Mouse (Mus musculus) embryonic fibroblast, embryonic 13.5 days (primary cell): Measurements from ENCODE around the gene Fsd1. TPM values are rescaled to one million over a fixed set of nuclear protein-coding genes. Genes with fewer than 3 reads are reported as not detected.

Experiments used
- H3K27ac ChIP-seq: 2 replicates; pipeline ENCODE4 v1.5.1; 2012; ENCODE audit warnings: low read length, control low read depth, inconsistent platforms; ENCODE audit not compliant: insufficient read depth
- H3K4me1 ChIP-seq: 2 replicates; pipeline ENCODE4 v1.6.1; 2011; ENCODE audit warnings: low read length; ENCODE audit not compliant: control insufficient read depth, insufficient read depth
- H3K4me3 ChIP-seq: 2 replicates; pipeline ENCODE4 v1.5.1; 2011; ENCODE audit warnings: mild to moderate bottlenecking, control low read depth, low read length; ENCODE audit not compliant: insufficient read depth
- CTCF ChIP-seq: IDR thresholded peaks from 2 replicates; pipeline ENCODE4 v1.5.1; 2011; ENCODE audit warnings: mild to moderate bottlenecking, control low read depth, low read length, moderate library complexity, borderline replicate concordance; ENCODE audit not compliant: insufficient read depth
- POLR2A ChIP-seq: IDR thresholded peaks from 2 replicates; pipeline ENCODE4 v1.6.1; 2011; ENCODE audit warnings: low read depth, mild to moderate bottlenecking, control low read depth, low read length, moderate library complexity
- polyA plus RNA-seq: library from polyadenylated mRNA; stranded (reverse); fragments of >200 nt; gene quantifications from 2 replicates; pipeline ENCODE4 v1.2.4, GENCODE M21; 2011; ENCODE audit warnings: low read depth; ENCODE audit not compliant: missing spikeins, insufficient read length

The Fsd1 gene
- polyA plus RNA-seq, 1 experiment: 9.5 TPM

GRCm38 (mm10) chr17:55953751-55954150 is 32.6 kb upstream of the Fsd1 start:
- no peak overlapping the region for H3K4me3 ChIP-seq
- no peaks in the 10 kb centered on the region for H3K4me1 ChIP-seq
- H3K27ac ChIP-seq: no peak overlapping the region
- TF ChIP-seq CTCF (no peak), POLR2A (no peak)

DNA sequence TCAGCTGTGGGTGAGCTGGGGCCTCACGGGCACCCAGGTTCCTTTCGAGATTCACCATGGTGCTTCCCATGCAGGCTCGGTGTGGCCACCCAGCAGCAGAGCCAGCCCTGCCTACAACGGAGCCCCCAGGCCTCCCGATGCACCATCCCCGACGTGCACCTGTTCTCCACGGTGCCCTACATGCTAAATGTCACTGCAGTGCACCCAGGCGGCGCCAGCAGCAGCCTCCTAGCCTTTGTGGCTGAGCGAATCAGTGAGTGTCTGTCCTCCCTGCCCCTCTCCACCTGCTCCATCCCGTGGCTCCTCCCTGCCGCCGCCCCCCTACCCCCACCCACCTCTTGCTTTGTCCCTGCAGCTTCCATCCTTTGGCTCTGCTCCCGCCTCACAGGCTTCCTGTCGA is 32.1 kb upstream of the Fsd1 start:
- Histone ChIP-seq H3K4me1 (no peaks in the 10 kb centered on the region), H3K4me3 (no peak overlapping the region), H3K27ac (no peak overlapping the region)
- TF ChIP-seq CTCF (no peak), POLR2A (no peak)

DNA sequence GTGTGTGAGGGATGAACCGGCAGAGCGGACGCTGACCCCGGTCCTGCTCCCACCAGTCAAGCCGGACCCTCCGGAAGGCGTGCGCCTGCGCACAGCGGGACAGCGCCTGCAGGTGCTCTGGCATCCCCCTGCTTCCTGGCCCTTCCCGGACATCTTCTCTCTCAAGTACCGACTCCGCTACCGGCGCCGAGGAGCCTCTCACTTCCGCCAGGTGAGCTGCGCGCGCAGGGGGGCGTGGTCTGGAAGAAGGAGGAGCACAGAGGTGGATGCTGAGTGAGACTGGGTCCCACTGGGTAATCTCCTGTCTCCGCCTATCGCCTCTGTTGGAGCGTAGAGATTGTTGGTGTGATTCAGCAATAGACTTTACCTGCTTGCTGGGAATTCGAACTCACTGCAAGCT is 30.2 kb upstream of the Fsd1 start:
- H3K4me1 ChIP-seq: peaks cover 5% of the 10 kb centered on the region; the same call in 1 of the 2 replicates
- TF ChIP-seq POLR2A (no peak), CTCF (no peak)
- H3K4me3 ChIP-seq: peak overlapping the region; percentile 30
- H3K27ac ChIP-seq: no peak overlapping the region

DNA sequence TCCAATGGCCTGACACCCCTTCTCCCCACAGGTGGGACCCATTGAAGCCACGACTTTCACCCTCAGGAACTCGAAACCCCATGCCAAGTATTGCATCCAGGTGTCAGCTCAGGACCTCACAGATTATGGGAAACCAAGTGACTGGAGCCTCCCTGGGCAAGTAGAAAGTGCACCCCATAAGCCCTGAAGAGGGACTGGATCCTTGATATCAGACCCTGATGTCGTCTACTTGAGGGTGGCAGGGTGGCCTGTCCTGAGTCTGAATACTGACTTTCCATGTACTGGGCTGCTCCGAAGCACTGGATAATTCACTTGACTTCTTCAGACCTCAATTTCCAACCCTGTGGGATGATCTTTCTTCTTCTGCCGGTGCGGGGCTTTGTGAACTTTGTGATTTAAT is 29.7 kb upstream of the Fsd1 start:
- H3K4me3 ChIP-seq: no peak overlapping the region
- no peak overlapping the region for H3K27ac ChIP-seq

DNA sequence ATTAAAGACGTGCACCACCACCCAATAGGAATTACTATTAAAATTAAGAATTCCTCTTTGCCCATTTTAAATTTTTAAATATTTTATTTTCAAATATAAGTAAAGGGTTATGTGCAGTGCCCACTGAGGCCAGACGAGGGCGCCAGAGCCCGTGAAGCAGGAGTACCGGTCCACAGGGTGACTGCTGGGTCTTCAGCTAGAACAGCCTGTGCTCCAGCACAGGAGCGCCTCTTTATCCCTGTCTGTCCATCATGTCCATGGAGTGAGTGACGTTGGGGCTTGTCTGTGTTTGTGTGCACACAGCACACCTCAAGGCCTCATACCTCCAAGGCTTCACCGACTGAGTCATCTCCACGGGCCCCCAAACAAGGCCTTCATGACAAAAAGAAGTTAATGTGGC is 29.1 kb upstream of the Fsd1 start:
- peaks cover 5% of the 10 kb centered on the region; the same call in 1 of the 2 replicates for H3K4me1 ChIP-seq
- no peak overlapping the region for H3K27ac ChIP-seq
- H3K4me3 ChIP-seq: no peak overlapping the region
- TF ChIP-seq CTCF: peak; percentile 85
- TF ChIP-seq POLR2A: peak; percentile 21; the same call in 1 of the 2 replicates

More for the DNA sequence above, 29.7 kb upstream of the Fsd1 start:
- TF ChIP-seq CTCF (no peak), POLR2A (no peak)
- H3K4me1 ChIP-seq: peaks cover 5% of the 10 kb centered on the region; the same call in 1 of the 2 replicates

GRCm38 (mm10) chr17:55957726-55958583 is 28.4 kb upstream of the Fsd1 start:
- TF ChIP-seq CTCF (no peak), POLR2A (no peak)
- Histone ChIP-seq H3K4me1 (peaks cover 5% of the 10 kb centered on the region; the same call in 1 of the 2 replicates), H3K4me3 (peak overlapping the region; percentile 49), H3K27ac (no peak overlapping the region)

GRCm38 (mm10) chr17:55958584-55958886 is 27.8 kb upstream of the Fsd1 start:
- Histone ChIP-seq H3K27ac (no peak overlapping the region), H3K4me3 (peak overlapping the region; percentile 49), H3K4me1 (peaks cover 5% of the 10 kb centered on the region; the same call in 1 of the 2 replicates)
- no peak for TF ChIP-seq CTCF

DNA sequence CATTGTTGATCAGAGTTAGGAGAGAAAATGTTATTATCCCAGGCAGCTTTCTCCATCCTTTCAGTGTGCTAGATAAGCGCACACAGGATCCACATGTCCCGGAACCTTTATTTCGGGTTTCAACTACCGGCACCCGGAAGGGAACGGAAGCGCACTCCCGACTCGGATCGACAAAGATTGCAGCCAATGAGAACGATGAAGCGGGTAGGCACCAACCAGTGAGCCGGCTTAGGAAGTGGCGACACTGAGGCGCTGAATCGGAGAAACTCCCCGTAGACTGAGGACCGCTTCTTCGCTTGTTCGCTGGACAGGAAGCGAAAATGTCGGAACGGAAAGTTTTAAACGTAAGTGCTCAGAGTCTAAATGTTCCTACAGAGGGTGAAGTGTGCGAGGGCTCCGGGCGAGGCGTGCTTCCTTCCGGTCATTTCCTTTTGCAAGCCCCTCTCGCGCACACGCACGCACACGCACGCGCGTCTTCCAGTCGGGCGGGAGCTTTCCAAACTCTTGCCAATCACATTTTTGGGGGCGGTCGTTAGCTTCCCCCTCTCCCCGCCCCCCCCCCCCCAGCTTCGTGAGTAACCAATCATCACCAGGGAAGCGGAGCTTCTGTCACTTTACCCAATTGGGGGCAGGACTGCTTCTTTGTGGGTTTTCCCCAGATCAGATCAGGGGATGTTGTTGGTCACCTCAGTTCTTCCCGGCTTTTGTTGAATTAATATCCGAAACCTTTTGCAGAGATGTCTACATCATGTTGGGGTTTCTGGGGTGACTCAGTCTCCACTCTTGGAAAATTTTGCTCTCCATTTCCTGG is 27.2 kb upstream of the Fsd1 start, which contains the start of gene Yju2:
Yju2 (plus strand) TSS at position 182 of the 811 bp plus-strand sequence.
- H3K4me1 ChIP-seq: peaks cover 5% of the 10 kb centered on the region; the same call in 1 of the 2 replicates
- peak within 1 kb of the TSS; percentile 92 for H3K27ac ChIP-seq
- TF ChIP-seq POLR2A (peak; percentile 63), CTCF (no peak)
- peak within 1 kb of the TSS; percentile 58 for H3K4me3 ChIP-seq

GRCm38 (mm10) chr17:55959946-55960740 is 26.2 kb upstream of the Fsd1 start:
- Histone ChIP-seq H3K4me3 (peak overlapping the region; percentile 44), H3K27ac (no peak overlapping the region; the same call in 1 of the 2 replicates), H3K4me1 (peaks cover 5% of the 10 kb centered on the region; the same call in 1 of the 2 replicates)
- TF ChIP-seq CTCF: no peak
- TF ChIP-seq POLR2A: no peak
